ENCODE assay signal across 8 mouse cellular contexts in the genomic region with DNA sequence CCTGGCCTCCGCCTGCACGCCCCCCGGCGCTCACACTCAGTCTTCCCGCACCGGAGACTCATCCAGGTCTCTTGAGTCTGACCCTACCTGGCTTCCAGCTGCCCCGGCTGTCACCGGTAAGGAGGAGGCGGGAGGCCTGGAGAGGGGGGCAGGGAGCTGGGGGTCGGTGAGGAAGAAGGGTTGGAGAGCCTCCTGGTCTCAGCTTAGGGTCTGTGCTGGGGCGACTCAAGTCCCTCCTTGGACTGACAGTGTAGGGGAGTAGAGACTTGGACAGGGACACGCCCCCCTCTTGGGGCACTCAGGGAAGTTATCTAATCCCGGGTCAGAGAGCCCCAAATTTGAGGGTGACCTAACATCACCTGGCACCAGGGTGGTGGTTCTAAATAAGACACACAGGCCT. TPM values are rescaled to one million over a fixed set of nuclear protein-coding genes. Genes with fewer than 3 reads are reported as not detected.
DNase-seq lines count a peak whose midpoint lies in the region; ATAC-seq and TF ChIP-seq lines count a peak whose summit lies in the region.

No protein-coding gene starts in this region.

- DNase-seq in lung, embryonic 14.5 days: no peak
- DNase-seq in lung, postnatal 10 days: no peak
- DNase-seq in left cerebral cortex, postnatal 4 days: no peak
- DNase-seq in retina, embryonic 14.5 days (ENCODE audit: low spot score): no peak
- DNase-seq in left cerebral cortex, adult 11 months (ENCODE audit: low spot score): no peak

- 7% methylated on average over 13 of the region's 13 CpGs for WGBS in lung, embryonic 14.5 days
- 5% methylated on average over 13 of the region's 13 CpGs for WGBS in limb, embryonic 12.5 days
- WGBS in neural tube, embryonic 13.5 days: 12% methylated on average over 13 of the region's 13 CpGs

- H3K4me1 ChIP-seq in lung, embryonic 14.5 days (ENCODE audit: insufficient read depth): 0 out of 2 replicates have a peak, but pooled peaks cover 8% of the 10 kb centered on the region
- H3K4me1 ChIP-seq in embryonic fibroblast, embryonic 13.5 days (ENCODE audit: control insufficient read depth, insufficient read depth, low read length): peaks cover 3% of the 10 kb centered on the region; the same call in 1 of the 2 replicates
- H3K4me1 ChIP-seq in limb, embryonic 12.5 days (replicated peaks): peaks cover 24% of the 10 kb centered on the region
- H3K4me1 ChIP-seq in neural tube, embryonic 13.5 days (replicated peaks): peaks cover 35% of the 10 kb centered on the region

- no peaks in the 10 kb centered on the region for H3K27me3 ChIP-seq in lung, embryonic 14.5 days (ENCODE audit: insufficient read depth, low read length)
- no peaks in the 10 kb centered on the region for H3K27me3 ChIP-seq in limb, embryonic 12.5 days
- no peaks in the 10 kb centered on the region for H3K27me3 ChIP-seq in neural tube, embryonic 13.5 days

- intact Hi-C loops in left cerebral cortex, postnatal 4 days (cut with DNase I): no loop called here

- H3K27ac ChIP-seq in lung, embryonic 14.5 days (ENCODE audit: low read depth): peak overlapping the region; percentile 75
- H3K27ac ChIP-seq in embryonic fibroblast, embryonic 13.5 days (ENCODE audit: insufficient read depth, low read length): no peak overlapping the region
- peak overlapping the region; percentile 78 for H3K27ac ChIP-seq in limb, embryonic 12.5 days
- H3K27ac ChIP-seq in neural tube, embryonic 13.5 days (replicated peaks): peak overlapping the region; percentile 88

- peak; percentile 36 for ATAC-seq in lung, embryonic 14.5 days (ENCODE audit: insufficient read depth)
- ATAC-seq in limb, embryonic 12.5 days (ENCODE audit: insufficient number of reproducible peaks, insufficient read depth, low FRiP score, low TSS enrichment, low read depth): 0 out of 2 replicates have a peak, but pooled peaks have one; percentile 23
- peak; percentile 28; the same call in 1 of the 2 replicates for ATAC-seq in neural tube, embryonic 13.5 days (ENCODE audit: low read depth)

- H3K9ac ChIP-seq in lung, embryonic 14.5 days: peak overlapping the region; percentile 73
- peak overlapping the region; percentile 76 for H3K9ac ChIP-seq in limb, embryonic 12.5 days (replicated peaks)
- H3K9ac ChIP-seq in neural tube, embryonic 13.5 days: peak overlapping the region; percentile 89

- TF ChIP-seq CTCF in lung, embryonic 14.5 days (IDR thresholded peaks at IDR 0.05; ENCODE audit: low read depth): no peak
- no peak for TF ChIP-seq CTCF in embryonic fibroblast, embryonic 13.5 days (IDR thresholded peaks at IDR 0.05; ENCODE audit: borderline replicate concordance, insufficient read depth, low read length)

- H3K4me3 ChIP-seq in lung, embryonic 14.5 days (ENCODE audit: low read depth, low read length): peak overlapping the region; percentile 64
- peak overlapping the region; percentile 78 for H3K4me3 ChIP-seq in embryonic fibroblast, embryonic 13.5 days (ENCODE audit: insufficient read depth, low read length)
- peak overlapping the region; percentile 69 for H3K4me3 ChIP-seq in limb, embryonic 12.5 days (replicated peaks)
- H3K4me3 ChIP-seq in neural tube, embryonic 13.5 days: peak overlapping the region; percentile 63

- H3K9me3 ChIP-seq in lung, embryonic 14.5 days (ENCODE audit: low read depth, low read length): no peaks in the 10 kb centered on the region
- no peaks in the 10 kb centered on the region for H3K9me3 ChIP-seq in limb, embryonic 12.5 days
- H3K9me3 ChIP-seq in neural tube, embryonic 13.5 days: no peaks in the 10 kb centered on the region

- H3K4me2 ChIP-seq in lung, embryonic 14.5 days: peak overlapping the region; percentile 86
- peak overlapping the region; percentile 89 for H3K4me2 ChIP-seq in limb, embryonic 12.5 days
- H3K4me2 ChIP-seq in neural tube, embryonic 13.5 days: peak overlapping the region; percentile 91

- TF ChIP-seq POLR2A in embryonic fibroblast, embryonic 13.5 days (IDR thresholded peaks at IDR 0.05; ENCODE audit: low read depth, low read length): no peak

- H3K36me3 ChIP-seq in lung, embryonic 14.5 days (ENCODE audit: insufficient read depth): peaks cover 63% of the 10 kb centered on the region
- H3K36me3 ChIP-seq in limb, embryonic 12.5 days: peaks cover 62% of the 10 kb centered on the region
- peaks cover 38% of the 10 kb centered on the region for H3K36me3 ChIP-seq in neural tube, embryonic 13.5 days

RNA-seq across cellular contexts. Expression of a gene that starts 0.6 kb away (rescaled TPM):
- 5.1 and 7.5 TPM in 2 replicates for polyA plus RNA-seq in lung, embryonic 14.5 days (2014; fragmentation: Nextera tagmentation; extraction: Ambion mirVana)
- polyA plus RNA-seq in embryonic fibroblast, embryonic 13.5 days (2011; ENCODE audit: insufficient read length, low read depth, missing spikeins): 10.9 and 12.0 TPM in 2 replicates
- polyA plus RNA-seq in limb, embryonic 12.5 days (2016; fragmentation: Nextera tagmentation; extraction: Ambion mirVana): 10.7 and 12.5 TPM in 2 replicates
- polyA plus RNA-seq in neural tube, embryonic 13.5 days (2015; fragmentation: Nextera tagmentation; extraction: Ambion mirVana): 17.3 and 19.1 TPM in 2 replicates
- 10 to 100 TPM; 30.5 to 33.6 TPM for total RNA-seq in left cerebral cortex, postnatal 4 days (2021)

RNA-seq across cellular contexts. Expression of a gene that starts 6.0 kb away (rescaled TPM):
- polyA plus RNA-seq in lung, embryonic 14.5 days (2014; fragmentation: Nextera tagmentation; extraction: Ambion mirVana): 163 TPM in 2 replicates
- 80.0 and 90.5 TPM in 2 replicates for polyA plus RNA-seq in embryonic fibroblast, embryonic 13.5 days (2011; ENCODE audit: insufficient read length, low read depth, missing spikeins)
- 173 and 188 TPM in 2 replicates for polyA plus RNA-seq in limb, embryonic 12.5 days (2016; fragmentation: Nextera tagmentation; extraction: Ambion mirVana)
- polyA plus RNA-seq in neural tube, embryonic 13.5 days (2015; fragmentation: Nextera tagmentation; extraction: Ambion mirVana): 141 and 147 TPM in 2 replicates
- total RNA-seq in left cerebral cortex, postnatal 4 days (2021): 10 to 100 TPM; 78.8 TPM

RNA-seq across cellular contexts. Expression of a gene that starts 7.6 kb away (rescaled TPM):
- 1.8 and 2.0 TPM in 2 replicates for polyA plus RNA-seq in lung, embryonic 14.5 days (2014; fragmentation: Nextera tagmentation; extraction: Ambion mirVana)
- polyA plus RNA-seq in embryonic fibroblast, embryonic 13.5 days (2011; ENCODE audit: insufficient read length, low read depth, missing spikeins): 52.2 and 58.4 TPM in 2 replicates
- polyA plus RNA-seq in limb, embryonic 12.5 days (2016; fragmentation: Nextera tagmentation; extraction: Ambion mirVana): 3.4 and 4.0 TPM in 2 replicates
- polyA plus RNA-seq in neural tube, embryonic 13.5 days (2015; fragmentation: Nextera tagmentation; extraction: Ambion mirVana): 4.1 and 4.9 TPM in 2 replicates
- total RNA-seq in left cerebral cortex, postnatal 4 days (2021): 100 to 1,000 TPM; 350 to 366 TPM

RNA-seq across cellular contexts. Expression of a gene that starts 16.5 kb away (rescaled TPM):
- polyA plus RNA-seq in lung, embryonic 14.5 days (2014; fragmentation: Nextera tagmentation; extraction: Ambion mirVana): 6.3 and 9.6 TPM in 2 replicates
- polyA plus RNA-seq in embryonic fibroblast, embryonic 13.5 days (2011; ENCODE audit: insufficient read length, low read depth, missing spikeins): 6.6 and 7.2 TPM in 2 replicates
- 9.5 and 10.5 TPM in 2 replicates for polyA plus RNA-seq in limb, embryonic 12.5 days (2016; fragmentation: Nextera tagmentation; extraction: Ambion mirVana)
- 2.5 and 3.2 TPM in 2 replicates for polyA plus RNA-seq in neural tube, embryonic 13.5 days (2015; fragmentation: Nextera tagmentation; extraction: Ambion mirVana)
- 1 to 10 TPM; 4.8 to 6.0 TPM for total RNA-seq in left cerebral cortex, postnatal 4 days (2021)

RNA-seq across cellular contexts. Expression of a gene that starts 39.5 kb away (rescaled TPM):
- polyA plus RNA-seq in lung, embryonic 14.5 days (2014; fragmentation: Nextera tagmentation; extraction: Ambion mirVana): 13.3 TPM in 2 replicates
- polyA plus RNA-seq in embryonic fibroblast, embryonic 13.5 days (2011; ENCODE audit: insufficient read length, low read depth, missing spikeins): 7.3 and 8.6 TPM in 2 replicates
- polyA plus RNA-seq in limb, embryonic 12.5 days (2016; fragmentation: Nextera tagmentation; extraction: Ambion mirVana): 15.8 and 17.8 TPM in 2 replicates
- 17.8 and 19.8 TPM in 2 replicates for polyA plus RNA-seq in neural tube, embryonic 13.5 days (2015; fragmentation: Nextera tagmentation; extraction: Ambion mirVana)
- 10 to 100 TPM; 17.0 to 18.1 TPM for total RNA-seq in left cerebral cortex, postnatal 4 days (2021)
